Mouse (Mus musculus) lung, postnatal 36 days (tissue): ENCODE measurements around the gene Scmh1.

Experiments
- DNase-seq: peaks from one replicate; pipeline ENCODE4 v3.0.0; 2022; ENCODE audit warnings: mixed read lengths

The Scmh1 gene

DNA sequence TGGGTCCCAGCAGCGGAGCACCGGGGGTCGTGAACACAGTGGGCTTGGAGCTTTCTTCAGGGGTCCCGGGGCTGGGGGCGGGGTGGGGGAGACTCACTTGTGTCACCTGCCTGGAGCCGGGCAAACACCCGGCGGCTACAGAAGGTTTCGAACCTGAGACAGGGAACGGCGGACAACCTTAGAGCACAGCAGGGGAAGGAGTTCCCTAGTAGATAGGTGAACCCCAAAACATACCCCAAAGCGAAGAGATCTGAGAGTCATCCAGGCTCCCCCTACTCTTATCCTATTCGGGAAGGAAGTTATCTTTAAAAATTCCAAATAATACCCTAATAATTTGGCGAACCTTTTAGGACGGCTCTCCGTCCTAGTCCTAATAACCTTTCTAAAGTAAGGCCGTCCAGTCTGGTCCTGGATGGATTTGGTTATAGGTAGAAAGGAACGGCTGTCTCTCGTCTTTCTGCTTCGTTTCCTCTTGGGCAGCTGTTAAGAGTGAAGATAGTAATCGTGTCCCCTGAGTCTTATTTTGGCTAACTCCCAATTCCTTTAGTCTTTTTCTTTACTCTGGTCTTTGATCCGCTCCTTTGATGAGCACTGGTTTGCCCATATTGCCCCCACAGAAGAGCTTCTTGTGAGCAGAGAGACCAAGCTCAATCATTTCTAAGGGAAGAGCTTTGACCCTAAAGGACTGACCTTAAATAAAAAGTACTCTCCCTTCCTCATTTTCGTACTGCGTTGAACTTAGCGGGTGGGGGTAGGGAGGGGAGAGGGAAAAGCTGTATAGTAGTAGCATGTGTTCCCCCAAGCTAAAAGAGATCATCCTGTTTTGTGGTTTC, 941 bp downstream of the Scmh1 start:
- DNase-seq, result peak; percentile 27

GRCm38 (mm10) chr4:120406639-120407273, 1.7 kb downstream of the Scmh1 start:
- DNase-seq, result no peak

DNA sequence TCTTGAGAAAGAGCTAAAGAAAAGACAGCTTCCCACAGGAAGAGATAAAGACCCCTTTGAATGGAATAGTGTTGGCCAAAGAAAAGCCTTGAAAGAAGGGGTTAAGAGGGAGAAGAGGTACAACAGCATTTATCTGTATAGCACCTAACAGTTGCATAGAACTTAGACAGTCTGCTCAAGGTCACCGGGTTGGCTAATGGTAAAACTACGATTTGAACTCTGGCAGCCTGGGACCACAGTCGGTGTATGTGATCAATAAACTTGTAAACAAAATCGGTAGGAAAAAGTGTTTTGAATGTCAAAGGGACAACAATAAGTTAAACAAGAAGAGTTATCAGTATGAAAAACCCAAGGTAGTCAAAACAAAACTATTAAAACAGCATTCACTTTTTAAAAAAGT, 13.0 kb downstream of the Scmh1 start:
- no peak for DNase-seq

- no peak for DNase-seq
Observed at GRCm38 (mm10) chr4:120420193-120420592, 15.1 kb downstream of the Scmh1 start.

DNA sequence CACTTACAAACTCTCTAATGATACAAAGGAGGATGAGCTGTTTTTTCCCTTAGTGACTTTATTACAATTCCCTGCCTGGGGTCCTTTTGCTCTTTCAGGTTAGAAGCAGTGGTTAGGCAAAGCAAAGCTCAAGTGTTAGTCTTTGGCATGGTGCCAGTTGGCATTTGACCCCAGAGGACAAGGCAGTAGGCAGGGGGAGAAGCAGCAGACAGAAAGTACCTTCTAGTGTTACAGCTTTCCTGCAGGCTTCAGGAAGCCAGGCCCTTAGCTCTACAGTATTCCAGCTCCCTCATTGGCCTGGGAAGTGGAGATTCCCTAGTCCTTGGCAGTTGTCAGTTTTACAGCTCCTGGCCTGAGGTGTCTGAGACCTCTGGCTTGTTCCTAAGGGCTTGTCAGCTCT, 15.6 kb downstream of the Scmh1 start:
- peak; percentile 69 for DNase-seq

DNA sequence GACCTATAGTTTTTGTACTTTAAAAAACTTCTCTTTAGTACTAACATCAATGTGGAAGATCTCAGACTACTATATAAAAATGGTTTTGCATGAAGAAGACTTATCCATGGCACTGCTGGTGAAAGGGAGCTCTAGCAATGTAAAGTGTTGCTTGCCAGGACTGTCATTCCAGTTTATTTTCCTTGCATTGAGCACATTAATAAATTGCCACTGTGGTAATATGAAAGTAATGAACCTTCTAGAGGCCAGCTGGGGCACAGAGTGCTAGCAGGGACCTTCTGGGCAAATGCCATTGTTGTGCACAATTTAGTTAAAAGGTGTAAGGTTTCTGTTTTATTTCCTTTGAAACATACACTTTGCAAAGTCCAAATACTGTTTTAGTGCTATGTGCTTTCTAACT, 25.5 kb downstream of the Scmh1 start:
- no peak for DNase-seq

DNA sequence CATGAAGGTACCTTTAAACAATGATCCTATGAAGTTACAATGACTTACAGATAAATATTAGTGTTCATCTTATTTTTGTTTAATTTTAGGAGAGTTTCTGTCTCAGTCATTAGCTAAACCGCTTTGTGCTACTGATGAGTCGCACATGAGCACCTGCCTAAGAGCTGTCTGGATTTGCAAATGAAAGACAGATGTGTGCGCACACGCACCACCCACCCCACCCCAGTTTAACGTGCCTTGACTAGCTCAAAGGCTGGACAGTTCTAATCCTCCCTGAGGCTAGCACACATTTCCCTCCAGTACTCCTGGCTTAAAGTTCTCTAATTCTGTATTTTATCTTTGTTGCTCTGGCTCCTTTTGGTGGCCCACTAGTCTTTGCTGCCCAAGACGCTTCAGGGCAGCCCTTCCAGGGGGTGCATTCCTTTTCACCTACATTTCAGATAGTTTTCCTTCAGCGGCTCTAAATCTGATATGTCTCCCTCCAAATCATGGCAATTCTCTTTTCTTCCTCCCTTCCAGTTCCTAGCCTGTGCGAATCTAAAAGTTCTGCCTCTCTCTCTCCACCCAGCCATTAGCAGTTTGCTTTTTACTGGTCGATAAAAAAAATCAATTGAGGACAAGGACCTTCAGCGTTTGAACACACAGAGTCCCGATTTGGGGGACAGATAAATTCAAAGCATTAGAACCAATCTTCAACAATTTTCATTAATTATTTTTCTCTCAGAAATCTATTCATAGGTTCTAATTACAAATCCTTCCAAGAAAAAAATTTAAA, 27.7 kb downstream of the Scmh1 start:
- DNase-seq, result no peak

DNA sequence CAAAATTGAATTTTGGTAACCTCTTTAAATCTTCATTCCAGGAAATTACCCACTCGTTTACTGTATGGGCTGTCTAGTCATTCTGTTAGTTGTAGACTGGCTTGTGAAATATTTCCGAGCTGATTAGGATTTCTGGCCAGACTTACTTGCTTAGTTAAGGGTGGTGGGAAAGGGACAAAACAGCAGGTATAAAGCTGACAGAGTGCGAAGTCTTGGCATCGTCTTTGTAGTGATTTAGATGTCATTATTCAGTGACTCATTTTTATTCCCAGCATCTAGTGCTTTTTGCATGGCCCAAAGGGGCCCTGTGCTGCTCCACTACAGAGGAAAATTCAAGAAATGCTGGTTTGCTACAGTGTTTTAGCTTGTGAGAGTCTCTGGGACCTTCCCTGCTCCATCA, 56.7 kb downstream of the Scmh1 start:
- no peak for DNase-seq

DNA sequence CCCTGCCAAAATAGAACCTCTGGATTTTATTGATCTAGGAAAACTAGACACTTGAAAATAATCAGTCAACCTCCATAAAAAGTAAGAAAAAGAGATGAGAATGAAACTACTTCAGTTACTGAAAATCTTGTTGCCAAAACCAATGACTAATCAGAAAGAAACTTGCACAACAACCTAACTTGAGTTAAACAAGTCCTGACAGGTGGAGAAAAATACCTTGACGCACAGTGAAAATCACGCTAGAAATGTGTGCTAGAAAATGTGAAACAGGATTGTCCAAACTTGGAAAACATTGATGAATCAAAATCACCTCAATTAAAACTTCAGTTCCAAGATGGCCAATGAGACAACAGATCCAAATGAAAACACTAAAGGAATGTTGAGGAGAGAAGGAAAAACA, 67.9 kb downstream of the Scmh1 start:
- DNase-seq, result no peak

GRCm38 (mm10) chr4:120487707-120488106, 82.6 kb downstream of the Scmh1 start:
- DNase-seq, result no peak

- no peak for DNase-seq
Observed at GRCm38 (mm10) chr4:120506955-120507354, 101.9 kb downstream of the Scmh1 start.

DNA sequence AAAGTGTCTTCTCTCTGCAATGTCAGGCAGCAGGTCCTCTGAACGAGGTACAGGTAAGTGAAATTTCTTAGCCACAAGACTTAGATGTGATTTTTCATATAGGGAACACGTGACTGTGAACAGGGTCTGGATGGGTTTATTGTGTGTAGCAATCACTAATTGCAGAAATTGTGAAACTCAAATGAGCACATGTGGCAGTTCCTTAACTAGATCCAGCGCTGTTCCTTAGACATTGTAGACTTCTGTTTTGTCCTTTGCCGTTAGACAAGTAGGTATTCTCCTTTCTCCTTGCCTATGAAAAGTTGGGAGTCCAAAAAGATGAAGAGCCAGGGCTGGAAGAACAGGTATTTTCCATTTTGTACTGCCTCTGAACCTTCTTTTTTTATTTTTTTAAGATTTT, 106.1 kb downstream of the Scmh1 start:
- DNase-seq, result no peak

- no peak for DNase-seq
Observed at GRCm38 (mm10) chr4:120514366-120514765, 109.3 kb downstream of the Scmh1 start.

DNA sequence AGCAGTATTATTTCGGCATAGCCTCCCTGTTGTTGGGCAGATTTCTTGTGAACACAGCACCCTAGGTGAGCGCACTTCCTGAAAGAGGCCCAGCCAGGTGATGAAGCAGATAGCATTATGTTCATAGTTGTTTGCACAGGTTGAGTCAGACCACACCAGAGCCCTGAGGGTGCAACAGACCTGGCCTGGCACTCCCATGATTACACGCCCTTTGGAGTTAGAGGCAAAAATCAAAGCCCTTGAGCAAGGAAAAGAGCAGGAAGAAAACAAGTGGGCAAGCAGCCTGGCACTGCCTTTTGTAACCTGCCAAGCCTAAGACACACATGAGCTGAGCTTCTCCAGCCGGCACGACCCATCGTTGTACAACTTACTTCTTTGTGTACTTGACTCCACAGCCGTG, 111.4 kb downstream of the Scmh1 start:
- DNase-seq, result peak; percentile 62

- no peak for DNase-seq
Observed at GRCm38 (mm10) chr4:120516907-120517306, 111.8 kb downstream of the Scmh1 start.

DNA sequence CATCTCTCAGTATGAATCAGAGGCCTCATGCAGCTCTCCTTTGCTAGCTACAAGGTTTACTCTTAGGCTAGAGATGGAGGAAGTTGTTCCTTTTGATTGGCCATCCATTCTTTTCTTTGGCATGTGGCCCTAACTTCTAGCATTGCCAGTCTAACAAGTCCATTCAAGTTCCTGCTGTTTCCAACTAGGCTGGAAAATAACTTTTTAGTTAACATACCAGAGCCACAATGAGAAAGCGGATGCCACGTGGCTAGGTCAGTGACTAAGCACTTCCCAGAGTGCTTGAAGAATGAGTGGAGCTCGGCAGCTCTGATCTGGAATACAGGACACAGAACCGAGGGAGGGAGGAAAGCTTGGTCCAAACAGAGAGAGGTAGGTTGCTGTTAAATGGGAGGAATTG, 112.3 kb downstream of the Scmh1 start:
- DNase-seq, result peak; percentile 83

GRCm38 (mm10) chr4:120521761-120522160, 116.7 kb downstream of the Scmh1 start:
- DNase-seq, result no peak

GRCm38 (mm10) chr4:120522351-120522750, 117.3 kb downstream of the Scmh1 start:
- DNase-seq, result no peak

GRCm38 (mm10) chr4:120523092-120523491, 118.0 kb downstream of the Scmh1 start:
- DNase-seq, result no peak

DNA sequence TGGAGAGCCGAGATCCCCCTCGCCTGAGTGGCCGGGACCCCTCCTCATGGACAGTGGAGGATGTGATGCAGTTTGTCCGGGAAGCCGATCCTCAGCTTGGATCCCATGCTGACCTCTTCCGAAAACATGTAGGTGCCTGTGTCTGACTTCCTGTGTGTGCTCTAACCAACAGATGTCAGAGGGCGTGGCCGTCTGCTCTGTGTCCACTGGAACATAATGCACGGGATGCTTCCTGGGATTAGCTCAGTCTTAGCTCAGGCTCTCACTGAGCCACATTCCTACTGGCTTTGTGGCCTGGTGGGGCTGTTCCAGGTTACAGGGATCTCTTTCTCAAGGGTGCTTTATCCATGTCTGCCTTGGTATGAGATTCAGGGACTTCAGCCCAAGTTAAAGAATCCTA, 123.1 kb downstream of the Scmh1 start:
- DNase-seq, result no peak

- DNase-seq, result no peak
Observed at GRCm38 (mm10) chr4:120531986-120532385, 126.9 kb downstream of the Scmh1 start, which contains the start of gene Slfnl1. Gene Slfnl1, plus strand, starts transcription at chr4:120532231.

DNA sequence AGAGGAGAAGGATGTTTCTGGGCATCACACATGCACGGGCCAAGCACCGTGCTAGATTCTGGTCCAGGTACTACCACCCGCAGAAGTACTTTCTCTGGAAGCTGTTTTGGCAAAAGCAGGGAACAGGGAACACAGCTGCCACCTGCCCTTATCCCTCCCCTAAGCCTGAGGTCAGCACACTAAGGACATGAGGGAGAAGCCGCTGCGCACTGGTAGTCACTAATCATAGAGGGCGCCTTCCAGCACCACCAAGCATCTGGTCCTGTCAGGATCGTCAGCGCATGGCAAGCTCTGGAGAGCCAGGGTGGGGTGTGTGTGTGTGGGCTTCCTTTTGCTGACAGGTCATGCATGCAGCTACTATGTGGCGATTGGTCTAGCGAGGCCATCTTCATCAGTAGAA, 133.6 kb downstream of the Scmh1 start:
- no peak for DNase-seq

DNA sequence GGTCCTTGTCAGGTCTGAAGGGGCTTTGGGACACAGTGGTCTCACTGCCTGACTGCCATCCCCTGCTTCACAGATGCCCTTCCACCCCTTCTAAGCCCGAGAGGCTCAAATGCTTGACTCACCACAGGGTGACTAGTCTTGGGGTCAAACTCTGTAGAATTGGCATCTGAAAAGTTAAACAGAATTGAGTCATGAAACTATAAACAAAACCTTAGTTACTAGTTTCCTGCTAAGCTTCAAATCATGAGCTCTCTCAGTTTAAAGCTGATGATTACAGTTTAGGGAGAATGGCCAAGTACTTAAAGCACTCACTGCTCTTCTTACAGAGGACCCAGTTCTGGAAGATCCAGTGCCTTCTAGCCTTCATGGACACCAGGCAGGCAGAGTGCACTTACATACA, 139.8 kb downstream of the Scmh1 start:
- no peak for DNase-seq

DNA sequence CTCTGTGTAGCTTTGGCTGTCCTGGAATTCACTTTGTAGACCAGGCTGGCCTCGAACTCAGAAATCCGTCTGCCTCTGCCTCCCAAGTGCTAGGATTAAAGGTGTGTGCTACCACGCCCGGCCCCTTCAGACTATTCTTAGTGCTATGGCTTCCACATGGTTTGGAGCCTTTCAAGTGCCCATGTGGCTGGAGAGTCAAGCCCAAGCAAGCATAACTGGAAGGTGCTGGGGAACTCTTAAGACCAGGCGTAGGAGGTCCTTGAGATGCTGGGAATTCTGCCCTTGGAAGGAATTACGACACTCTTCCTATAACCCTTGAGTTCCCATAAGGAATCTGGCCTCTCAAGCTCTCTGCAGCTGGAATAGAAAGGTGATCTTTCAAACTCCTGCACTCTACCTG, 151.5 kb downstream of the Scmh1 start:
- peak; percentile 65 for DNase-seq
